Mouse (Mus musculus) small intestine, adult 2 months (tissue): ENCODE measurements around the gene Tmc5. TPM values are rescaled to one million over a fixed set of nuclear protein-coding genes. Genes with fewer than 3 reads are reported as not detected.

Source experiments
- H3K27ac ChIP-seq: fragments of 200-500 bp; 2 replicates; pipeline ENCODE4 v1.5.1; 2012; ENCODE audit warnings: low read depth, low read length, control low read depth, inconsistent platforms; ENCODE audit not compliant: insufficient read depth
- H3K27me3 ChIP-seq: fragments of 200-500 bp; 2 replicates; pipeline ENCODE4 v1.6.1; 2012; ENCODE audit warnings: mild to moderate bottlenecking, moderate library complexity, low read length, inconsistent platforms; ENCODE audit not compliant: control insufficient read depth, insufficient read depth
- H3K36me3 ChIP-seq: fragments of 200-500 bp; 2 replicates; pipeline ENCODE4 v1.6.1; 2012; ENCODE audit warnings: mild to moderate bottlenecking, low read length, control low read depth, inconsistent platforms; ENCODE audit not compliant: control insufficient read depth, insufficient read depth
- H3K4me1 ChIP-seq: fragments of 200-500 bp; 2 replicates; pipeline ENCODE4 v1.6.1; 2012; ENCODE audit warnings: low read length, inconsistent platforms, mixed read lengths; ENCODE audit not compliant: control insufficient read depth, insufficient read depth, insufficient read length
- H3K4me3 ChIP-seq: fragments of 200-500 bp; 2 replicates; pipeline ENCODE4 v1.5.1; 2012; ENCODE audit warnings: low read depth, mild to moderate bottlenecking, control low read depth, inconsistent platforms, low read length, moderate library complexity
- CTCF ChIP-seq: fragments of 200-500 bp; IDR thresholded peaks from 2 replicates; pipeline ENCODE4 v1.5.1; 2012; ENCODE audit warnings: low read depth, mild to moderate bottlenecking, control low read depth, inconsistent platforms, low read length, moderate library complexity, mixed read lengths; ENCODE audit not compliant: insufficient replicate concordance, insufficient read length; ENCODE audit errors: extremely low read depth
- POLR2A ChIP-seq: fragments of 200-500 bp; IDR thresholded peaks from 2 replicates; pipeline ENCODE4 v1.6.1; 2012; ENCODE audit warnings: low read depth, mild to moderate bottlenecking, control low read depth, inconsistent platforms, low read length, moderate library complexity
- WGBS: fragments of 180-500 bp; shearing (Covaris S2); methylation state at CpG from one replicate; pipeline ENCODE4 v1.1.7; 2018; 5-methylcytosine and 5-hydroxymethylcytosine counted together
- polyA plus RNA-seq: library from polyadenylated mRNA; depleted of rRNA; stranded (reverse); fragments of >200 nt; gene quantifications from 2 replicates; pipeline ENCODE4 v1.2.3, GENCODE M21; 2012

Tmc5 gene
- polyA plus RNA-seq, 1 experiment = 26.4 TPM

- peaks cover 40% of the 10 kb centered on the region for H3K36me3 ChIP-seq
- H3K4me1 ChIP-seq = no peaks in the 10 kb centered on the region
- no peak overlapping the region for H3K27ac ChIP-seq
- no peaks in the 10 kb centered on the region for H3K27me3 ChIP-seq
- no peak overlapping the region for H3K4me3 ChIP-seq
- TF ChIP-seq POLR2A = no peak
- no peak for TF ChIP-seq CTCF
- WGBS = 78% methylated on average over 6 of the region's 6 CpGs
Measured at GRCm38 (mm10) chr7:118652572-118653295, 55.6 kb downstream of the Tmc5 start.

DNA sequence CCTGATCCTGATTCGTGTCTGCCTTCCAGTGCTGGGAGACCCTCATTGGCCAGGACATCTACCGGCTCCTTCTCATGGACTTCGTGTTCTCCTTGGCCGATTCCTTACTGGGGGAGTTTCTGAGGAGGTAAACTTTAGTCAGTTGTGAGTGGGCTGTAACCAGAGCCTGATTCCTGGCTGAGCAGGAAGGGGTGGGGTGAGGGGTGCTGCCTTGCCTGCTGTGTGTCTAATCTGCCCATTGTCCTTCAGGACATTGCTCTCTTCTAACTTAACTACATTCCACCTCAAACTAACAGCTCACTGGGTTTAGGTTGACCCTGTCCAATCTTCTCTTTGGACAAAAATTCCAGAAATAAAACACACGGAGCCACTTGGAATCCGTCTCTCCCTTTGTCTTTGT lies 59.6 kb downstream of the Tmc5 start:
- 53% methylated on average over 6 of the region's 6 CpGs for WGBS
- Histone ChIP-seq H3K36me3 (peaks cover 37% of the 10 kb centered on the region), H3K4me1 (no peaks in the 10 kb centered on the region), H3K4me3 (no peak overlapping the region), H3K27ac (no peak overlapping the region), H3K27me3 (no peaks in the 10 kb centered on the region)
- TF ChIP-seq POLR2A (no peak), CTCF (no peak)

DNA sequence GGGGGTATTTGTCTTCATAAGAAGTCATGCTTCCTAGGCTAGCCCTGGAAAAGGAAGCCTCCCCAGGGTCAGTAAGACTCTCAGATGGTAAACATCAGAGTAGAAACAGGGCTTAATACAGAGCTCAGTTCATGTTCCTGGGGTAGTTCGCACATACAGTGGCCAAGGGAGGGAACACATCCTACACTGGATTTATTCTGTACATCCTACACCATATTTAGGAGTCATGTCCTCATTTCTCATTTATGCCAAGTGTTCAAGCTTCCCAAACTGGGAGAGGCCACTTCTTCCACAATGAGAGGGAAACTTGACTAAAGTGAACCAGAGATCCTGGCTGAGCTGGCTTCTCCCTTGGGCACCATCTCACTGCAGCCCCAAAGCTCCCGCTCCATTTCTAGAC lies 70.7 kb downstream of the Tmc5 start:
- H3K27me3 ChIP-seq = no peaks in the 10 kb centered on the region
- no peaks in the 10 kb centered on the region for H3K4me1 ChIP-seq
- H3K27ac ChIP-seq = no peak overlapping the region
- no peak overlapping the region for H3K4me3 ChIP-seq
- WGBS = 99% methylated on average over 2 of the region's 2 CpGs
- TF ChIP-seq POLR2A = no peak
- peaks cover 49% of the 10 kb centered on the region for H3K36me3 ChIP-seq

DNA sequence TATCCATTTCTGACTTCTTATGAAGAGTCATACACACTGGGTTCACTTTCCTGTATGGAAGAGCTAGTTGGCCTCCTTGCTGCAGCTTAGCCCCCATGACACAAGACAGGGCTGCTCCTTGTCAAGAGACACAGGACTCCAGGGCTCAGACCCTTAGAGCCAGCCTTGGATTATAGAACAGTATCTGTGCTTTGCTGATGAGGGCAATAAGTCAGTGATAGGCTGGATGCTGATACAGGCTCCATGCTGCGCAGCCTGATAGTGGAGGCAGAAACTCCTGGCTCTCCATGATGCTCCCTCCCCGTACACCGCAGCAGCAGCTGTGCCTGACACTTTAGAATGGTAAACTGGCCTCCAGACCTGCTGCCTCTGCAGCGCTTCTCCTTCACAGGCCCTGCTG lies 73.0 kb downstream of the Tmc5 start:
- 82% methylated on average over 4 of the region's 4 CpGs for WGBS
- TF ChIP-seq CTCF (no peak), POLR2A (no peak)
- no peaks in the 10 kb centered on the region for H3K27me3 ChIP-seq

DNA sequence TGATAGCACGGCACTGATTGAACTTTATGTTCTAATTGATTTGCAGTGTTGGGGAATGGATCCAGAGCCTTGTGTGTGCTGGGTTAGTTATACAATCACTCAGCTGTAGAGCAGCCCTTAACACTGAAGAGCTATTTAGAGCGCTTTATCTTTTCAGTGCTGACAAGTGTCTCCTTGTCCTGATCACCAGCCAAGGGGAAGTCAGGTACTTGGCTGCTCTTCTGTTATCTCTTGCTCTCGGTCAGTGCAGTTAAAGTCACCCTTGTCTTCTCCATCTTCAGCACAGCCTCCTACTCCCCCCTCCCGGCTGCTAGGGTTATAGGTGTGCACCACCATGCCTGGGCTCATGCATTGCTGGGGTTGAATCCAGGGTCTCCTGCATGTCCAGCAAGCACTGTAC lies 79.7 kb downstream of the Tmc5 start:
- Histone ChIP-seq H3K27ac (no peak overlapping the region), H3K36me3 (peaks cover 28% of the 10 kb centered on the region), H3K4me3 (no peak overlapping the region), H3K27me3 (no peaks in the 10 kb centered on the region), H3K4me1 (no peaks in the 10 kb centered on the region)
- WGBS = 84% methylated on average over 4 of the region's 4 CpGs
- TF ChIP-seq POLR2A = no peak
- no peak for TF ChIP-seq CTCF

More for the DNA sequence above, 73.0 kb downstream of the Tmc5 start:
- Histone ChIP-seq H3K27ac (no peak overlapping the region), H3K4me3 (no peak overlapping the region), H3K4me1 (no peaks in the 10 kb centered on the region), H3K36me3 (peaks cover 52% of the 10 kb centered on the region)

DNA sequence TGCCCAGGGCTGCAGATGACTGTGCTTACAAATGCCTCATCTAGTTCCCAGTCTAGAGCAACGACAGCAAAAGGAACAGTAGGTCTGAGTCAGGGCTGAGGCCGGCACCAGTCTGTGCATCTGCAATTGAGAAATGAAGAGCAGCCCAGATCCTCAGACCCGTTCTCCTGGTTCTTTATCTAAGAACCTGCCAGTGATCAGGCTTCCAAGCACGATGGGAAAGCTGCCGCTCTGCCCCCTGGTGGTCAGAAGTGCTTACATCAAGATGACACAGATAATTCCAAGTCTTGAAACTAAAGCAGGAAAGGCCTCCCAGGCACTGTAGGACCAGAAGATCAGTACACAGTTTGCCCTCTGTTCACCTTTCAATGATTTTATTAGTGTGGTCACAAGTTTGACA lies 91.1 kb downstream of the Tmc5 start:
- no peaks in the 10 kb centered on the region for H3K27me3 ChIP-seq
- no peak overlapping the region for H3K4me3 ChIP-seq
- 15% methylated on average over 5 of the region's 5 CpGs for WGBS
- H3K36me3 ChIP-seq = peaks cover 34% of the 10 kb centered on the region
- H3K4me1 ChIP-seq = no peaks in the 10 kb centered on the region
- H3K27ac ChIP-seq = no peak overlapping the region
- TF ChIP-seq CTCF (peak; percentile 80; the same call in 1 of the 2 replicates), POLR2A (no peak; the same call in 1 of the 2 replicates)

DNA sequence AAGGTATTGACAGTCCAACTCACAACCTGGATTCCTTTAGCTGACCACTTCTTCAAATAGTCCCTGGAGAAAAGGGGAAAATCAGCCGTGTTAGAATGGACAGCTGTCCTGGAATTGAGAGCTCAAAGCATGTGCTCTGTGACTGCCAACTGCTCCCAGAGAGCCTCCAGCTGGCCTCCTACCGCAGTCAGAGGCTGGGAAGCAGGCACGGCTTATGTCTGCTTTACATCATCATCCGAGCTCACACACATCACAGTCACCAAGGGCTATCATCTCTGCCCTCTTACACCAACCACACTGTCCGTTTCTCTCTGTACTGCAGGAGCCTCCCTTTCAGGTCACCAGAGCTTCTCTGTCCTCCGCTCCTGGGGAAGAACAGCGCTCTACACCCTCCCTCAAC lies 92.0 kb downstream of the Tmc5 start:
- no peak overlapping the region for H3K27ac ChIP-seq
- H3K4me1 ChIP-seq = no peaks in the 10 kb centered on the region
- WGBS = 86% methylated on average over 7 of the region's 7 CpGs
- H3K4me3 ChIP-seq = no peak overlapping the region
- peaks cover 36% of the 10 kb centered on the region for H3K36me3 ChIP-seq
- H3K27me3 ChIP-seq = no peaks in the 10 kb centered on the region
- TF ChIP-seq CTCF (no peak), POLR2A (no peak)

GRCm38 (mm10) chr7:118691287-118691686 lies 94.2 kb downstream of the Tmc5 start:
- TF ChIP-seq POLR2A (no peak), CTCF (no peak)
- Histone ChIP-seq H3K4me1 (no peaks in the 10 kb centered on the region), H3K27ac (no peak overlapping the region), H3K4me3 (no peak overlapping the region), H3K27me3 (no peaks in the 10 kb centered on the region), H3K36me3 (peaks cover 42% of the 10 kb centered on the region)
- 95% methylated on average over 2 of the region's 2 CpGs for WGBS
